Mouse (Mus musculus): Measurements from ENCODE around the gene Rnf32.

DNA sequence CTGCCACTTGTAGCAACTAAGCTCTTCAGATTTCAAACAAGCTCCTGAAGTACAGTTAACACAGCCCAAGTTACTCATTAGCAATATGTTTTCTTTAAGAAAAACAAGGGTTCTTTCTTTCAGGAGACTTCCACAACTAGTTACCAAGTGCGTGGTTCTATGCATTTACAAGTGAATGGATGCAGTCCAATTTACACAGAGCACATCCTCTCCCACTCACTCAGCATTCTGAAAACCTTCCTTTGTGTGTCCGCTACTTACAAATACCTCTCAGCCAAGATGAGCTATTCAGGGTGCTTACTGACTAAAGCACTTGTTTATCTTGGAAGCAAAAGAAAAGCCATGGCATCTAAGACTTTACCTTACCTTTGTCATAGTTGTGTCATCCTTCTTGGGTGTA lies 58.1 kb downstream of the Rnf32 start:
- TF ChIP-seq CTCF (IDR thresholded peaks at IDR 0.05; ENCODE audit: low read depth) (no peak), EP300 (optimal IDR thresholded peaks at IDR 0.05) (no peak)

All from stomach, postnatal 0 days (tissue).